Mouse (Mus musculus): ENCODE measurements at regions not wholly inside any gene's neighbourhood (a gene's known extent, or its start where the extent isn't known, plus 50 kb on each side); places are given as distances from the start of the nearest gene placed in this dataset.

- TF ChIP-seq GATA1 (IDR thresholded peaks at IDR 0.05; ENCODE audit: low read depth, low read length) (no peak), CTCF (IDR thresholded peaks at IDR 0.05 in 2 of 3, conservative IDR thresholded peaks at IDR 0.05 in 1 of 3; ENCODE audit: control insufficient read depth in 1 of 3, insufficient read depth in 1 of 3, low read depth in 2 of 3, low read length in 3 of 3, poor library complexity in 1 of 3, severe bottlenecking in 1 of 3) (no peak), POLR2A (IDR thresholded peaks at IDR 0.05; ENCODE audit: control insufficient read depth in 1 of 2, insufficient read depth in 1 of 2, low read depth in 1 of 2, low read length in 2 of 2, poor library complexity in 1 of 2) (no peak), NRF1 (IDR thresholded peaks at IDR 0.05; ENCODE audit: insufficient read depth, low read depth, low read length, poor library complexity, severe bottlenecking) (no peak), POLR2AphosphoS5 (IDR thresholded peaks at IDR 0.05; ENCODE audit: borderline replicate concordance, low read depth, low read length) (no peak)
These were observed 136.3 kb upstream of the Irf2bp2 start for GRCm38 (mm10) chr8:126730017-126730631.
